Mouse (Mus musculus): ENCODE results near the gene Mapkapk3. TPM values are rescaled to one million over a fixed set of nuclear protein-coding genes. Genes with fewer than 3 reads are reported as not detected.
"Not testable (repeated sequence)": the region's sequence is repeated elsewhere in the genome, so short reads cannot be mapped to it uniquely, and the experiment has no call there.

Gene Mapkapk3
- polyA plus RNA-seq, 1 experiment, result 12.8 TPM

DNA sequence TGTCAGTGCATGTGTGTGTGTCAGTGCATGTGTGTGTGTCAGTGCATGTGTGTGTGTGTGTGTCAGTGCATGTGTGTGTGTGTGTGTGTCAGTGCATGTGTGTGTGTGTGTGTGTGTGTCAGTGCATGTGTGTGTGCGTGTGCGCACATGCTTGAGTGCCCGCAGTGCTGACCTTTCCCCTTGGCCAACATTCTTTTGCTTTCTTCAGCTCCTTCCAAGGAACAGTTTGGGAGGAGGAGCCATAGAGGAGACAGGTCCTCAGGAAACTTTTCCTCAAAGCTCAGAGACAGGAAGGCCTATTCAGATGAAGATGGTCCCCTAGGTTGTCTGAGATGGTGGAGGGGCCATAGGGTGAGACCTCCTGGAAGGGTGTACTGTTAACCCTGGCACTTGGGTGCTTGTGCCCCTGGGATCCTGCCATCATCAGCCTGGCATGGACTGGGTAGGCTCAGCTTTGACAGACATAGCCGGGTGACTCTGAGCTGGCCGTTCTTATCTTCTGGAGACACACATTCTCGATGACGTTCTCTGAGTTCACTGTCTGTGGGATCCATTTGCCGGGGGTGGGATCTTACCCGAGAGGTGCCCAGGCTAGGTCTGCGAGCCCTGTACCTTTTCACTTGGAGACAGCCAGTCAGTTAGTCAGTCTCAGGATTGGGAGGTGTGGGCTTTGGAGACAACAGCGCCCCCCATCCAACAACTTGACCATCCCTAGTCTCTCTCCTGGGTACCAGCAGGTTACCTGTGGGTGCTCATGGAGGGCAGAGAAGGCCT, 17.6 kb upstream of the Mapkapk3 start:
- DNase-seq (ENCODE audit: low read depth), result no peak

- not testable (repeated sequence) for DNase-seq (ENCODE audit: low read depth)
These were observed 17.0 kb upstream of the Mapkapk3 start for GRCm38 (mm10) chr9:107306673-107307072.

DNA sequence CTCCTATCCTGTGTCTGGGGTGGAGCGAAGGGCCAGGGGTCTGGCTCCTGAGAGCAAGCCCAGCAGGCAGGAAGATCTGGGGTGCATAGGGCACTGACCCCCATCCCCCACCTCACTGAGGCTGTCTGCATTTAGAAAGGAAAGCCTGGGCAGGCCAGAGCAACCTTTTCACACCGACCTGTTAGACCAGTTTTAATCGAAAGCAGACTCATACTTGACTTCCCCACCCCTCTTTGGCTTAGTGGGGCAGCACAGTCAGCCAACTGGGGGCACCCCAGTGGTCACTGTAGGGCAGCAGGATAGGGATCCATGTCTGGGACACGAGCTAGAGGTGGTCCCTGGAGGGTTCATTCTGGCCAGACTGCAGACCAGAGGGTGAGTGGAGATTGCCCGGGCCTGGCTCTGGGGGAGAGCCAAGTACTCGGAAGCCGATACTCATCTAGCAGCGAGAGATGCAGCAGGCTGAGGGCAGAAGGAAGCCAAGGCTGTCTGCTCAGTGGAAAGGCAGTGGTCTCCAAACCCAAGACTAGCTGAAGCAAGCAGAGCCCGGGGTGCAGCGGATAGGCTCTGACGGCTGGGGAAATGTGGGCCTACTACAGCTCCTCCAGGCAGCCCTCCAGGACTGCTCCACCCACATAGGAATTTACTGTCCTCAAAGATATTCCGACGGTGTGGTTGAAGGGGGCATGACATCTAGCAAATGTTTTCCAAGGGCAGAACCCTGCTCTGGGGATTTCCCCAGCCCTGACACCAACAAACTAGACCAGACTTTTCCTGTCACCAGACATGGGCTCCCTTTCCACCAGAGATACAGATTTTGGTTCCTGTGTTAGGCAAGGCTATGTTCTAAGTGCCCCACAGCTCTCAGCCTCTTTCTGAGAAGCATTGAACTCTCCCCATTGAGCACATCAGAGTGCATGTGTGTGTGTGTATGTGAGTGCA, 16.2 kb upstream of the Mapkapk3 start:
- DNase-seq (ENCODE audit: low read depth), result no peak

DNA sequence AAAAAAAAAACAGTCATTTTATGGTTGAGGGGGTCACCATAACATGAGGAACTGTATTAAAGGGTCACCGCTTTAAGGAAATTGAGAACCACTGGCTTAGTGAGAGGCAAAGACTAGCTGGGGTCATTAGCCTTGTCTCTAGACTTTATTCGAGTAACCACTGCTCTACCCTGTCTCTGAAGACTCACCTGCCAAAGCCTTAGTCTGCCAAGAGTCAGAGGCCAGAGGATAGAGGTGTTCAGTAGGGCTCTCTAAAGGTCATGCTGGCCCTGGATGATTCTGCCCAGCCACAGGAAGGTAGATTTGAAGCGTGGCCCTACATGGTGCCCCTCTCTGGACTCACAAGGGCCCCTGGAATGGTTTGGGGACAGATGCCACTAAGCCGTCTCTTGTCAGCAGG, 15.3 kb upstream of the Mapkapk3 start:
- no peak for DNase-seq (ENCODE audit: low read depth)

DNA sequence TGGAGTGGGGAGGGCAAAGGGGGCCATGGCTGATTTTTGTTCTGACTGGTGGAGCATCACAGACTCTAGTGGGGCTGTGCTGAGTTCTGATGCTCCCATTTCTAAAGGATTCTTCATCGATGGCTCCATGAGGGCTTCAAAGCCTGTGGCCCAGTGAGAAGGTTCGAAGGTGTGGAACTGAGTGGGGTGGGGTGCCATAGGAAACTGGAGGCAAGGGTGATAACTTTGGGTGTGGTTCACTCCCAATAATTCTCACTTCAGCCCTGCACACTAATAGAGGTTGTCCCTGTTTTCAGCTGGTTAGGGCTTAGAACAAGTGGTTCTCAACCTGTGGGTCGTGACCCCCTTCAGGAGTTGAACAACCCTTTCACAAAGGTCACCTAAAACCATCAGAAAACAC, 14.7 kb upstream of the Mapkapk3 start:
- no peak for DNase-seq (ENCODE audit: low read depth)

- no peak for DNase-seq (ENCODE audit: low read depth)
These were observed 14.2 kb upstream of the Mapkapk3 start for GRCm38 (mm10) chr9:107303900-107304299.

GRCm38 (mm10) chr9:107303121-107303820, 13.6 kb upstream of the Mapkapk3 start:
- DNase-seq (ENCODE audit: low read depth), result no peak

- no peak for DNase-seq (ENCODE audit: low read depth)
These were observed 12.9 kb upstream of the Mapkapk3 start for GRCm38 (mm10) chr9:107302592-107302991.

DNA sequence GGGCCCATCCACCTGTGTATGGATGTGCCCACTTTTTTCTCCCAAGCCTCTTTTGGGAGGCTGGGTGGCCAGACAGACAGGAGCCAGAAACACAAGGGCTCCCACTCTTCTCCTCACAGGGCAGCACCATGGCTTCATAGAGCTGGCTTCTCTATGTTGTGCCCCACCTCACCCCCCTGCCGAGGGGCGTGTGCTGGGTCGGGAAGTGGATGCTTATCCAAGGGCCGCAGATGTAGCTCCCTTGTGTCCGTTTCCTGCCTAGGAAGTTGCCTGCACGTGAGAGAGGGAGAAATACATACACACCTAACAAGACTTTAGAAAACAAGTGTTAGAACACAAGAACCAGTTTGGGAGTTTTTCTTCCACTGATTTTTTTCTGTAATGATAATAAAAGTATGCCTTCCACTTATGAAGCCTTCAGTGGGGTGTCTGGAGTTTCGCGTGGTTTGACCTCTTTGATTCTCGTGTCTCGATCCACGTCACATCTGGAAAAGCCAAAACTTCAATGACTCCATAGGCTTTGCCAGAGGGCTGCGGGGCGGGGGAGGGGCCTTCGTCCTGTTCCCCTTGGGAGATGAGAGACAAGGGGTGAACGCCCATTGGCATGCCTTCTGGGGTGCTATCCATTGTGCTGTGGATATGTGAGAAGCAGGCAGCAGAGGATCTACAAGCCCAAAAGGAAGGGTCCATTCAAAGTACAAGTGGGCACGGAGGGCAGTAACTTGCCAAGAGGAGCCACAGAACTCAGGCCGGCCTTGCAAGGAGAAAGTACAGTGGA, 12.1 kb upstream of the Mapkapk3 start:
- DNase-seq (ENCODE audit: low read depth), result no peak

- DNase-seq (ENCODE audit: low read depth), result no peak
These were observed 10.7 kb upstream of the Mapkapk3 start for GRCm38 (mm10) chr9:107300224-107300973.

DNA sequence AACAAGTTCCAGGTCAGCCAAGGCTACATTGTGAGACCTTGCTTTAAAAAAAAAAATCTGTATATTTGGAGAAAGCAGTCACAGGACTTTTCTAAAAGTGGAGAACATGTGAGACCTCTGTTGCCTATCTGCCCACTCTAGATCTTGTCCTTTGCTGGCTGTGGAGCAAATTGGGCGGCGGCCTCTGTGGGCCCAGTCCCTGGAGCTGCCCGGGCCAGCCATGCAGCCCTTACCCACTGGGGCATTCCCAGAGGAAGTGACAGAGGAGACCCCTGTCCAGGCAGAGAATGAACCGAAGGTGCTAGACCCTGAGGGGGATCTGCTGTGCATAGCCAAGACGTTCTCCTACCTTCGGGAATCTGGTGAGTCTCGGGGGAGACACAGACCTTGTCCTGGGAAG, 10.1 kb upstream of the Mapkapk3 start:
- no peak for DNase-seq (ENCODE audit: low read depth)

- no peak for DNase-seq (ENCODE audit: low read depth)
These were observed 9.2 kb upstream of the Mapkapk3 start for GRCm38 (mm10) chr9:107298876-107299275.

DNA sequence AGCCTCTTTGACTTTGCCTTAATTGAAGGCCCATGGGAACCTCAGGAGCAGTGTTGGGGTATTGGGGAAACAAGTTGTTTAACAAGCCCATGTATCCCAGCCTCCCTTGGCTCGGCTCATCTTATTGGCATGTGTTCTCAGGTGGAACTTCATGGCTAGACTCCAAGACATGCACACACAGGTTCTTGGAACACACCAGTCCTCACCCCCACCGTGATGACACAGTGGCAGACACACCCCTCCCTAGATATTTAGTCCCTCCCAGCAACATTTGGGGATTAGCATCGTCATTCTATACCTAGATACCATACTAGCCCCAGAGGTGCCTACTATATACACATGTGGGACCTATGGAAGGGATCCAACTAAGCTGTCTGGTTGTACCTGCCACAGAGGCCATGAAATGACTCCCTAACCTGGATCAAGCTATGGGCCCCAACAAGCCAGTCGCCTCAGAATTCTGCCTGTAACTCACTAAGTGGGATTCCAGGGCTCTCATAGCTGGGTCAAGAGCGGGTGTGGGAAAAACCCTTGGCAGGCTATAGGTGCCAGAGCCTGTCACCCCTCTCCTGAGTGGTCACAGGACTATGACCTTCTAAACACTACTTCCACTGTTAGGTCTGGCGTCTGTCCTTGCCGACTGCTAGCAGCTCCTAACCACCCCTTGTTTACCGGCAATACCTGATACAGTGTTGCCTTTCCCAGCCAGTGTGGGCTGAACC, 8.5 kb upstream of the Mapkapk3 start:
- no peak for DNase-seq (ENCODE audit: low read depth)

- DNase-seq (ENCODE audit: low read depth), result no peak
These were observed 8.0 kb upstream of the Mapkapk3 start for GRCm38 (mm10) chr9:107297658-107298057.

- no peak for DNase-seq (ENCODE audit: low read depth)
These were observed 7.4 kb upstream of the Mapkapk3 start for GRCm38 (mm10) chr9:107297059-107297458.

DNA sequence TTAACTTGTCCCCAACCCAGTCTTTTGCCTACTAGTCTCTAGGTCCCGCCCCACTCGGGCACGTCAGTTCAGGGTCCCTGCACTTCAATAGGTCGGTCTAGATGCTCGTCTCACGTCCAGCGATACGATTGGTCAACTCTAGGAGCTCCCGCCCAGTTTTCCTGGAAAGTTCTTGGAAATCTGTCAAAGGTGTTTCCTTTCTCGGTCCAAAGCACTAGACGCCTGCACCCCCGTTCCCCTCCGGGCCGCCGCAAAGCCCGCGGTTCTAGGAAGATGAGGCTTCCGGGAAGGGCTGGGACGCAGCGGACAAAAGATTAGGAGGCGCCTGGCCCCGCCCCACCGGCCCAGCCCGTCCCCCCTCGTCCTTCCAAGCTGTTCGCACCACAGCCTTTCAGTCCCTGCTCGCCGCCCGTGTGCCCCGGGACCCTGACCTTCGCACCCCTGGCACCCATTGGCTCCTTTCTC, 6.9 kb upstream of the Mapkapk3 start:
- DNase-seq (ENCODE audit: low read depth), result peak; percentile 95

DNA sequence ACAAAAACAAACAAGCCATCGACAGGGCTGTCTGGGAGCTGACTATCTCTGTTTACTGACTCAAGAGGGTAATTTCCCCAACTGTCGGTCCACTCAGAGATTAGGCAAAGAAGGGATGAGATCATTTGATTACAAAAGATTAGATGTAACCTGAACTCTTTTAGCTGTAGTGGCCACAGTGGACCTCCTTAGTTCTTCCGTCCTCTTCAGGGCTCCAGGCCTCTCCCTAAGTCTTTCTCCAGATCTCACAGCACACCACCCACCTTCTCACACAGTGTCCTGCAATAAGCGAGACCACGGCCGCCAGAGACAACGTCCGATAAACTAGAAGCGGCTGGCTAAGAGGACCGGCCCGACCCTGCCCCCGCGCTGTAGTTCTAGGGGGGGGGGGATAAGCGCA, 6.4 kb upstream of the Mapkapk3 start:
- DNase-seq (ENCODE audit: low read depth), result no peak

GRCm38 (mm10) chr9:107296016-107296040, 6.2 kb upstream of the Mapkapk3 start, which contains the start of gene Cish:
Gene Cish (plus strand): TSS chr9:107296026.
- DNase-seq (ENCODE audit: low read depth), result no peak

- no peak for DNase-seq (ENCODE audit: low read depth)
These were observed 5.9 kb upstream of the Mapkapk3 start for GRCm38 (mm10) chr9:107295616-107296015.

- no peak for DNase-seq (ENCODE audit: low read depth)
These were observed 4.6 kb upstream of the Mapkapk3 start for GRCm38 (mm10) chr9:107294249-107294648.

DNA sequence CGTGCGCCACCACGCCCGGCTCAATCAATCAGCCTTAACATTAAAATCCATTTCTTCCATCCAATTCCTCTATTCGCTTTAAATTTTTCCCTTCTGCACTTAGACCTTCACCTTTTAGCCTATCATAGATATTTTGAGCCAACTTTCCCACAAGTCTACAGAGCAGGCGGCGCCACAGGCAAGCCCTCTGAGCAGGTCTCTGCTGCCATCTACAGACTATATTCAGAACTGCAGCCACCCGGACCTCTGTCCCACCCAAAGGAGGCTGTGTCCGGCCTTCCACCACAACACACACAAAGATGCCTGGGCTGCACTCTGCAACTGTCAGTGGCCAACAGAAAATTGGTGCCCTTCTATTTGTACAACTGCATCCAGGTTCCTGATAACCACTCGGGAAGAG, 1.2 kb upstream of the Mapkapk3 start:
- DNase-seq (ENCODE audit: low read depth), result no peak

Data from gonadal fat pad, adult 2 months (tissue).